Mouse (Mus musculus) layer of hippocampus, postnatal 36 days (tissue): ENCODE data around the gene Cbx5. TPM values are rescaled to one million over a fixed set of nuclear protein-coding genes. Genes with fewer than 3 reads are reported as not detected.
"Not testable (repeated sequence)": the region's sequence is repeated elsewhere in the genome, so short reads cannot be mapped to it uniquely, and the experiment has no call there.

Source experiments
- DNase-seq, 2 experiments: peaks; one replicate each; pipeline ENCODE4 v3.0.0; 2022
- total RNA-seq, 2 experiments: library from RNA; stranded (reverse); gene quantifications; 2 replicates each; pipeline ENCODE4 v1.2.3; 2021

Gene Cbx5
- 100 to 1,000 TPM; 188 to 189 TPM for total RNA-seq

GRCm38 (mm10) chr15:103239685-103240159 lies at the start of gene Cbx5:
Gene Cbx5 (minus strand): TSS chr15:103239816.
- peak; percentile 98 for DNase-seq

GRCm38 (mm10) chr15:103285778-103286417 lies 46.3 kb upstream of the Cbx5 start:
- no peak for DNase-seq

GRCm38 (mm10) chr15:103284647-103285046 lies 45.0 kb upstream of the Cbx5 start:
- no peak for DNase-seq

- DNase-seq, result no peak
Measured at GRCm38 (mm10) chr15:103284066-103284465, 44.5 kb upstream of the Cbx5 start.

GRCm38 (mm10) chr15:103281465-103282205 lies 42.0 kb upstream of the Cbx5 start:
- DNase-seq, result no peak

- DNase-seq, result no peak
Measured at GRCm38 (mm10) chr15:103280817-103281464, 41.3 kb upstream of the Cbx5 start.

- DNase-seq, result no peak
Measured at GRCm38 (mm10) chr15:103279750-103280149, 40.1 kb upstream of the Cbx5 start.

- DNase-seq, result no peak
Measured at GRCm38 (mm10) chr15:103277949-103278348, 38.3 kb upstream of the Cbx5 start.

- not testable (repeated sequence) for DNase-seq
Measured at GRCm38 (mm10) chr15:103275943-103276342, 36.3 kb upstream of the Cbx5 start.

GRCm38 (mm10) chr15:103272419-103273279 lies 33.0 kb upstream of the Cbx5 start, which contains the start of gene Copz1:
Gene Copz1 (plus strand): TSS chr15:103272714.
- DNase-seq, result peak; percentile 96 to 98

- DNase-seq, result no peak
Measured at GRCm38 (mm10) chr15:103268903-103269302, 29.3 kb upstream of the Cbx5 start.

- DNase-seq, result no peak
Measured at GRCm38 (mm10) chr15:103264794-103265193, 25.2 kb upstream of the Cbx5 start.

GRCm38 (mm10) chr15:103259989-103260388 lies 20.4 kb upstream of the Cbx5 start:
- DNase-seq, result no peak

- no peak for DNase-seq
Measured at GRCm38 (mm10) chr15:103259162-103259561, 19.5 kb upstream of the Cbx5 start.

GRCm38 (mm10) chr15:103257790-103258728 lies 18.4 kb upstream of the Cbx5 start, which contains the start of gene Nfe2:
Gene Nfe2 (minus strand): TSS chr15:103258403.
- DNase-seq, result no peak

- no peak for DNase-seq
Measured at GRCm38 (mm10) chr15:103256210-103256986, 16.8 kb upstream of the Cbx5 start.

- no peak for DNase-seq
Measured at GRCm38 (mm10) chr15:103255169-103255568, 15.6 kb upstream of the Cbx5 start.

GRCm38 (mm10) chr15:103253352-103253751 lies 13.7 kb upstream of the Cbx5 start:
- no peak for DNase-seq

GRCm38 (mm10) chr15:103252660-103253059 lies 13.0 kb upstream of the Cbx5 start:
- no peak for DNase-seq

GRCm38 (mm10) chr15:103251595-103251994 lies 12.0 kb upstream of the Cbx5 start:
- no peak for DNase-seq
